Mouse (Mus musculus) hindbrain, embryonic 16.5 days (tissue): ENCODE data around the gene Smo. TPM values are rescaled to one million over a fixed set of nuclear protein-coding genes. Genes with fewer than 3 reads are reported as not detected.

Experiments
- ATAC-seq: fragments of 200-750 bp; cut with Nextera tagmentation; 2 replicates; pipeline ENCODE4 v1.8.0; 2017; ENCODE audit warnings: moderate TSS enrichment, moderate library complexity
- H3K27ac ChIP-seq: fragments of 300-500 bp; sonication (generic); 2 replicates; pipeline ENCODE4 v1.5.1; 2014; ENCODE audit warnings: low read depth, mild to moderate bottlenecking, control low read depth, low read length, moderate library complexity
- H3K27me3 ChIP-seq: fragments of 300-500 bp; sonication (generic); replicated peaks from 2 replicates; pipeline ENCODE4 v1.6.1; 2014; ENCODE audit warnings: low read length; ENCODE audit not compliant: control insufficient read depth, insufficient read depth
- H3K36me3 ChIP-seq: fragments of 300-500 bp; sonication (generic); 2 replicates; pipeline ENCODE4 v1.6.1; 2014; ENCODE audit warnings: mild to moderate bottlenecking, low read length, moderate library complexity, mixed read lengths; ENCODE audit not compliant: control insufficient read depth, insufficient read depth
- H3K4me1 ChIP-seq: fragments of 300-500 bp; sonication (generic); 2 replicates; pipeline ENCODE4 v1.6.1; 2014; ENCODE audit warnings: low read depth, low read length; ENCODE audit not compliant: control insufficient read depth, insufficient read depth
- H3K4me2 ChIP-seq: fragments of 300-500 bp; sonication (generic); 2 replicates; pipeline ENCODE4 v1.6.1; 2014; ENCODE audit warnings: mild to moderate bottlenecking, low read length, control low read depth, moderate library complexity
- H3K4me3 ChIP-seq: fragments of 300-500 bp; sonication (generic); 2 replicates; pipeline ENCODE4 v1.5.1; 2014; ENCODE audit warnings: mild to moderate bottlenecking, low read length, control low read depth, moderate library complexity
- H3K9ac ChIP-seq: fragments of 300-500 bp; sonication (generic); 2 replicates; pipeline ENCODE4 v1.6.1; 2014; ENCODE audit warnings: low read depth, mild to moderate bottlenecking, control low read depth, low read length, moderate library complexity
- H3K9me3 ChIP-seq: fragments of 300-500 bp; sonication (generic); 2 replicates; pipeline ENCODE4 v1.6.1; 2014; ENCODE audit warnings: mild to moderate bottlenecking, low read length, moderate library complexity; ENCODE audit not compliant: control insufficient read depth
- whole genome bisulfite sequencing: fragments of 180-500 bp; shearing (Covaris S2); extraction: QIAGEN DNeasy Blood & Tissue Kit; methylation state at CpG from one replicate; pipeline ENCODE4 v1.1.7; 2014; 5-methylcytosine and 5-hydroxymethylcytosine counted together
- polyA plus RNA-seq: library from polyadenylated mRNA; unstranded; fragments of >200 nt; fragmentation: Nextera tagmentation; extraction: Ambion mirVana; gene quantifications from 2 replicates; pipeline ENCODE4 v1.2.1, GENCODE M21; 2015

The Smo gene
- polyA plus RNA-seq, 1 experiment from 2014 or later, result 10.4 TPM

DNA sequence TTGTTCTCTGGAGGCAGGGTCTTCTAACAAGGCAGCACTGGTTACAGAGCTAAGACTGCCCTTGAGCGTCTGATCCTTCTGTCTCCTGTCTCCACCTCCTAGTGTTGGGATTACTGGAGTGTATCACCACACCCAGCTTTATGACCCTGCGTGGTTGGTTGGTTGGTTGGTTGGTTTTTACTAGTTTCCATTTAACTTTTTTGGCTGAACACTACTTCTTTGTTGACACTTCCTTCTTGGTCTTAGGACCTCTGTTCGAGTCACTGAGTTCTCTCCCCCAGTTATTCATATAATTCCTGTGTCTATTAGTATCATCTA is 41.9 kb downstream of the Smo start:
- no peaks in the 10 kb centered on the region for H3K36me3 ChIP-seq
- H3K27ac ChIP-seq, result no peak overlapping the region
- no peaks in the 10 kb centered on the region for H3K9me3 ChIP-seq
- no peak overlapping the region for H3K4me2 ChIP-seq
- H3K4me3 ChIP-seq, result no peak overlapping the region
- no peaks in the 10 kb centered on the region for H3K27me3 ChIP-seq
- no peak for ATAC-seq
- peaks cover 4% of the 10 kb centered on the region; the same call in 1 of the 2 replicates for H3K4me1 ChIP-seq
- H3K9ac ChIP-seq, result no peak overlapping the region
- 84% methylated on average over 3 of the region's 3 CpGs for WGBS

DNA sequence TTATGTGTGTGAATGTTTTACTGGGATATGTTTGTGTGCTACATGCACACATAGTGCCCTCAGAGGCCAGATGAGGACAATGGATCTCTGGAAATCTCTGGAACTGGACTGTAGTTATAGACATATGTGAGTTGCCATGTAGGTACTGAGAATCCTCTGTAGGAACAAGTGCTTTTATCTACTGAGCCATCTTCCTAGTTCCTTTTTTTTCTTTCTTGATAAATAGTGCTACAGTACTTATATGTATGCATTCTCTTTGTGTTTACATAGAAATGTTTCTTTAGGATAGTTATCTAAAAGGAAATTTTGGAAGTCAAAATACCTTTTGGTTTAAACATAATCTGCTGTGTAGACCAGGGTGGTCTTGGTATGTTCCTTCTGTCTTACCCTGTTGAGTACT is 44.8 kb downstream of the Smo start:
- Histone ChIP-seq H3K4me2 (no peak overlapping the region), H3K9ac (no peak overlapping the region), H3K9me3 (no peaks in the 10 kb centered on the region), H3K36me3 (no peaks in the 10 kb centered on the region), H3K27ac (no peak overlapping the region), H3K4me3 (no peak overlapping the region), H3K4me1 (peaks cover 4% of the 10 kb centered on the region; the same call in 1 of the 2 replicates), H3K27me3 (no peaks in the 10 kb centered on the region)
- ATAC-seq, result no peak

DNA sequence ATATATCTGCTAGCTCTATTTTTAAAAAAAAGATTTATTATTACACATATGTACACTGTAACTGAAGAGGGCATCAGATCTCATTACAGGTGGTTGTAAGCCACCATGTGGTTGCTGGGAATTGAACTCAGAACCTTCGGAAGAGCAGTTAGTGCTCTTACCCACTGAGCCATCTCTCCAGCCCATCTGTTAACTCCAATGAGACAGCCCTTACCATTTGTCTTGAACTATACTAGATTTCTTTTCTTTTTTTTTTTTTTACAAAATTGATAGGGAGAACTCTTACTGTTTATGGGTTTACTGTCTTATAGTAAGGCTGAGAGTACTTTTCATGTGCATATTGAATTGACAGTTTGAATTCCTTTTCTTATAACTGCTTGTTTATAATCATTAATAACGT is 45.3 kb downstream of the Smo start:
- peaks cover 4% of the 10 kb centered on the region; the same call in 1 of the 2 replicates for H3K4me1 ChIP-seq
- no peak overlapping the region for H3K27ac ChIP-seq
- WGBS, result 96% methylated on average over 2 of the region's 2 CpGs
- H3K9me3 ChIP-seq, result no peaks in the 10 kb centered on the region
- no peaks in the 10 kb centered on the region for H3K27me3 ChIP-seq
- no peak overlapping the region for H3K4me3 ChIP-seq
- H3K36me3 ChIP-seq, result no peaks in the 10 kb centered on the region
- no peak overlapping the region for H3K9ac ChIP-seq
- no peak for ATAC-seq
- no peak overlapping the region for H3K4me2 ChIP-seq

DNA sequence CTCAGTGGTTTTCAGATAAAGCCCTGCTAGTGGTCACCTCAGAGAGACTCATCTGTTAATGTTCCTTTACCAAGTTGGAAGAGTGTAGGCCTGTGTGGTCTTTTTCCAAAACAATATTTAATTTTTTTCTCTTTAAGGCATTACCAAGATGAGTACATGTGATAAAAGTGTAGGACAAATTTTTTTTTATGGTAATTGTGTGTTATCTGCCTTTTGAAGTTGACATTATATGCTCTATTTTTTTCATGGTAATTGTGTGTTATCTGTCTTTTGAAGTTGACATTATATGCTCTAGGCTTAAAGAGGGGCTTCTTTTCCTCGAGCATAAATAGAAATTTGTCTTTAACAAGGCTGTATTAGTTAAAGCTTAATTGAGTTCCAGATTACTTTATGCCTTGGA is 46.9 kb downstream of the Smo start:
- Histone ChIP-seq H3K9ac (no peak overlapping the region), H3K4me3 (no peak overlapping the region), H3K4me1 (no peaks in the 10 kb centered on the region), H3K4me2 (no peak overlapping the region), H3K27me3 (no peaks in the 10 kb centered on the region), H3K27ac (no peak overlapping the region), H3K9me3 (no peaks in the 10 kb centered on the region), H3K36me3 (no peaks in the 10 kb centered on the region)
- no peak for ATAC-seq
- WGBS, result 70% methylated on average over 1 of the region's 1 CpGs

DNA sequence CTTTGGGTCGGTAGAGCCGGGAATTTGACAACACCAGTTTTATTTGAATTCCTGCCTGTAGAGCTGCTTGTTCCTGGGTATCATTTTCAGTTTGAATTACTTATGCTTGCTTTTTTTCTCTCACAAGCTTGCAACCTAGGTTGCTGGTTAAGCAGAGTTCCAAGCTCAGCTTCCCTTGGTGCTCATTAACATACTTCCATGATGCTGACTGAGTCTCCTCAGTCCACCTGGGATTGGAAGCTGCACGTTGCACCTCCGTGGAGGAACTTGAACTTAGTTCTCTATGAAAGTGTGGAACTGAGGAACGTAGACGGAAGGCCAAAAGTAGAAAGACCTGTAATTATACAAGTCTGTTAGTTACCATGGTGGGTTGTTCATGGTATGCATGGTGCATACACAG is 48.7 kb downstream of the Smo start:
- no peaks in the 10 kb centered on the region for H3K27me3 ChIP-seq
- ATAC-seq, result no peak
- H3K27ac ChIP-seq, result no peak overlapping the region
- WGBS, result 87% methylated on average over 6 of the region's 6 CpGs
- H3K36me3 ChIP-seq, result no peaks in the 10 kb centered on the region
- no peak overlapping the region for H3K4me2 ChIP-seq
- no peaks in the 10 kb centered on the region; the same call in 1 of the 2 replicates for H3K4me1 ChIP-seq
- no peak overlapping the region for H3K9ac ChIP-seq
- no peak overlapping the region for H3K4me3 ChIP-seq
- no peaks in the 10 kb centered on the region for H3K9me3 ChIP-seq

DNA sequence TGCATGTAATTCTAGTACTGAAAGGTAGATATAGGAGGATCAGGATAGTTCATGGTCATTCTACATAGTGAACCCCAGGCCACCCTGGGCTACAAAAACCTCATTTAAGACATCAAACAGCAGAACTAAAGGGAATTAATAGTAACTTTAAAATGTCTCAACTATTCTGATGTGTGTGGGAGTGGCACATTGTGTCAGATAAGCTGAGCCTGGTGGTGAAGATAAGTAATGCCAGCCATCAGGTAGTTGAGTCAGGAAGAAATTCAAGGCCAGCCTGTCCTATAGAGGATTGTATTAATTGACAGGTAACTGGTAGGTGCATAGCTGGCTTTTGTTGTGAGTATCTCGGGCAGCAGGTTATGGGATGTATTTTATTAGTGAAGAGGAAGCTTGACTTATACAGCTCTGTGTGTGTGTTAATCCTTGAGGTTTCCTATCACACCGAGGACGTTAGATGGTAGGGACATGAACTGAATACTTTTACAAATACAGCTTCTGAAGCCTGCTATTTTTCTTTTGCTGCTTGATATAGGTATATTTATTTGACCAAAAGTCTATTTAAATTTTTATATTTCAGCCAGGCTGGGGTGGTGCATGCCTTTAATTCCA is 49.2 kb downstream of the Smo start:
- no peak overlapping the region for H3K4me3 ChIP-seq
- no peaks in the 10 kb centered on the region for H3K36me3 ChIP-seq
- no peaks in the 10 kb centered on the region for H3K9me3 ChIP-seq
- H3K4me2 ChIP-seq, result no peak overlapping the region
- H3K4me1 ChIP-seq, result no peaks in the 10 kb centered on the region; the same call in 1 of the 2 replicates
- 95% methylated on average over 3 of the region's 3 CpGs for WGBS
- H3K9ac ChIP-seq, result no peak overlapping the region
- no peak overlapping the region for H3K27ac ChIP-seq
- no peak for ATAC-seq
- no peaks in the 10 kb centered on the region for H3K27me3 ChIP-seq

DNA sequence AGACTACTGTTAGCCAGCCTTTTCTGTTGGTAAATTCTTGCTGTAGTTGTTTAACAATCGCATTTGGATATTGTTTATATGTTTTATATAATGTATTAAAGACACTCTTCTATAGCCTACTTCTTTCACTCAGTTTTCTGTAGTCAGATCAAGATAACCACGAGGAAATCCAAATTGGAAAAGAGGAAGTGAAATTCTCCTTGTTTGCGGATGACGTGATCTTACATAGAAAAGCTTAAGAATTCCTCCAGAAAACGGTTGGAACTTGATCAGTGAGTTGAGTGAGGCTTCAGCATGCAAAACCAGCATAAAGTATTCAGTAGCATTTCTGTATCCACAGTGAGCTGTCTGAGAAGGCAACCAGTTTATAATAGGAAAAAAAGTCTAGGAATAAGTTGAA is 50.5 kb downstream of the Smo start:
- H3K9me3 ChIP-seq, result no peaks in the 10 kb centered on the region
- no peak for ATAC-seq
- no peaks in the 10 kb centered on the region for H3K27me3 ChIP-seq

DNA sequence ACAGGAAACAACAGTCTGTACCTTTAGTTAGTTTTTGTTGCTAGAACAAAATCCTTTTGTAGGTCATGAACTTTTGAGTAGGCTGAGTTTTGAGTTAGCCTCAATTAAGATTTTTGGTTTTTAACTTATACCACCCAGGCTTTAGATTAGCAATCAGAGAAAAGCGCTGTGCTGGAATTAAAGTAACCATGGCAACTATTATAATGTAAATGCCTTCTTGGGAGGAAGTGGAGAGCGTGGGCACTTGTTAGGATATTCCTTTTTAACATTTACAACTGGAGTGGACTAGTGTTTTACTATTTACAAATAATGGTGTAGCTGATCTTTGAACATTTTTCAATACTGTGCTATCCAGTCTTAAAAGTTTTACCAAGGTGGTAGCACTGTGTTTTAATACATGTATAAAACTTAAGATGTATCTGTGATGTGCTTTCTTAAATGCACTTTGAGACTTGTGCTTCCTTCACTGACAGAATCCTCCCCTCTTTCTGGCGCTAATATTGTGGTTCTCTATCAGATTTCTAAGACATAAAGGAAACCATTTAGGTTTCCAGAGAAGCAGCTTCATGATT is 53.6 kb downstream of the Smo start:
- no peaks in the 10 kb centered on the region; the same call in 1 of the 2 replicates for H3K4me1 ChIP-seq
- WGBS, result 24% methylated on average over 3 of the region's 3 CpGs
- no peak for ATAC-seq
- no peaks in the 10 kb centered on the region for H3K36me3 ChIP-seq
- H3K9me3 ChIP-seq, result no peaks in the 10 kb centered on the region
- H3K4me3 ChIP-seq, result no peak overlapping the region
- no peaks in the 10 kb centered on the region for H3K27me3 ChIP-seq
- no peak overlapping the region for H3K9ac ChIP-seq
- no peak overlapping the region for H3K27ac ChIP-seq
- no peak overlapping the region for H3K4me2 ChIP-seq

More for the DNA sequence above, 50.5 kb downstream of the Smo start:
- Histone ChIP-seq H3K4me3 (no peak overlapping the region), H3K27ac (no peak overlapping the region), H3K9ac (no peak overlapping the region), H3K4me1 (no peaks in the 10 kb centered on the region; the same call in 1 of the 2 replicates), H3K36me3 (no peaks in the 10 kb centered on the region), H3K4me2 (no peak overlapping the region)
- WGBS, result 86% methylated on average over 5 of the region's 5 CpGs

DNA sequence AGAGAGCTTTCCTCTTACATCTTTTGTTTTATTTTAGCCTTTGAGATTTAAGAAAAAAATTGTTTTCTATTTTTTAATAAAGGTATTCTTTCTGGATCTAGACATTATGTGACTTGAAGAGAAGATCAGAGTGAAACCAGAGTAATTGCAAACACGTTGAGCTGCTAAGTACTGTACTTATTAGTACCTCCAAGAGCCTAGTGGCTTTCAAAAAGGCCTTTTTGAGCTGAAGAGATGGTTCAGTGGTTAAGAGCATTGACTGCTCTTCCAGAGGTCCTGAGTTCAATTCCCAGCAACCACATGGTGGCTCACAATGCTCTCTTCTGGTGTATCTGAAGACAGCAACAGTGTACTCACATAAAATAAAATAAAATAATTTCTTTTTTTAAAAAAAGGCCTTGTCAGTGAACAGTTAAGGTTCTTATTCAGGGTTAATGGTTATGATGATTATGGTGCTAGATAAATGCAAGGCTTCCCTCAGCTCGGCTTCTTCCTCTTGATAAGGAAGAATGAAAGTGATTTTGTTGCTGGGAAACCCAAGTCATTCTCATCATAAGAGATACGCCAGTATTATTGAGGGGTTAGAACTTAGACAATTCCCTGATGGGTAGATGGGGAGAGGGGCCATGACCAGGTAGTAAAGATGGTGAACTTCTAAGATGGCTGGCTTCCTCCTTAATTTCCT is 54.9 kb downstream of the Smo start:
- 85% methylated on average over 3 of the region's 3 CpGs for WGBS
- no peak overlapping the region for H3K4me3 ChIP-seq
- H3K27ac ChIP-seq, result no peak overlapping the region
- no peaks in the 10 kb centered on the region; the same call in 1 of the 2 replicates for H3K4me1 ChIP-seq
- no peaks in the 10 kb centered on the region for H3K9me3 ChIP-seq
- H3K4me2 ChIP-seq, result no peak overlapping the region
- ATAC-seq, result no peak
- H3K9ac ChIP-seq, result no peak overlapping the region
- H3K27me3 ChIP-seq, result no peaks in the 10 kb centered on the region
- H3K36me3 ChIP-seq, result no peaks in the 10 kb centered on the region
